Mouse (Mus musculus) CH12.LX (cell line): ENCODE results near the gene Slc35f6.

Experiments used
- POLR2A ChIP-seq: IDR thresholded peaks from 2 replicates; pipeline ENCODE4 v1.6.1; 2011; ENCODE audit warnings: low read depth, mild to moderate bottlenecking, improper control_type of control experiment, low read length
- POLR2AphosphoS2 ChIP-seq: IDR thresholded peaks from 2 replicates; pipeline ENCODE4 v1.6.1; 2011; ENCODE audit warnings: low read depth, low read length, improper control_type of control experiment
- RCOR1 ChIP-seq: conservative IDR thresholded peaks from 2 replicates; pipeline ENCODE4 v1.6.1; 2012; ENCODE audit warnings: low read depth, mild to moderate bottlenecking, inconsistent platforms, low read length, improper control_type of control experiment
- UBTF ChIP-seq: IDR thresholded peaks from 2 replicates; pipeline ENCODE4 v1.6.1; 2012; ENCODE audit warnings: low read depth, mild to moderate bottlenecking, inconsistent platforms, low read length, improper control_type of control experiment, moderate library complexity
- ZNF384 ChIP-seq: IDR thresholded peaks from 2 replicates; pipeline ENCODE4 v1.6.1; 2012; ENCODE audit warnings: low read depth, low read length, improper control_type of control experiment, inconsistent platforms

GRCm38 (mm10) chr5:30617851-30618250 lies 29.9 kb upstream of the Slc35f6 start:
- TF ChIP-seq POLR2AphosphoS2 (no peak), POLR2A (no peak), RCOR1 (no peak), ZNF384 (no peak), UBTF (no peak)
